Mouse (Mus musculus): ENCODE data around the gene Mnt.

GRCm38 (mm10) chr11:74842045-74842444 lies 11.3 kb downstream of the Mnt start:
- TF ChIP-seq CTCF (IDR thresholded peaks at IDR 0.05; ENCODE audit: borderline replicate concordance, insufficient read depth, low read length) = no peak
- no peak for TF ChIP-seq POLR2A (IDR thresholded peaks at IDR 0.05; ENCODE audit: low read depth, low read length)

All from embryonic fibroblast, embryonic 13.5 days (primary cell).